Mouse (Mus musculus): ENCODE results near the gene Hmox1. TPM values are rescaled to one million over a fixed set of nuclear protein-coding genes. Genes with fewer than 3 reads are reported as not detected.

Hmox1 gene
- polyA plus RNA-seq (2012; rRNA removed): 8.4 and 9.0 TPM in 2 replicates

DNA sequence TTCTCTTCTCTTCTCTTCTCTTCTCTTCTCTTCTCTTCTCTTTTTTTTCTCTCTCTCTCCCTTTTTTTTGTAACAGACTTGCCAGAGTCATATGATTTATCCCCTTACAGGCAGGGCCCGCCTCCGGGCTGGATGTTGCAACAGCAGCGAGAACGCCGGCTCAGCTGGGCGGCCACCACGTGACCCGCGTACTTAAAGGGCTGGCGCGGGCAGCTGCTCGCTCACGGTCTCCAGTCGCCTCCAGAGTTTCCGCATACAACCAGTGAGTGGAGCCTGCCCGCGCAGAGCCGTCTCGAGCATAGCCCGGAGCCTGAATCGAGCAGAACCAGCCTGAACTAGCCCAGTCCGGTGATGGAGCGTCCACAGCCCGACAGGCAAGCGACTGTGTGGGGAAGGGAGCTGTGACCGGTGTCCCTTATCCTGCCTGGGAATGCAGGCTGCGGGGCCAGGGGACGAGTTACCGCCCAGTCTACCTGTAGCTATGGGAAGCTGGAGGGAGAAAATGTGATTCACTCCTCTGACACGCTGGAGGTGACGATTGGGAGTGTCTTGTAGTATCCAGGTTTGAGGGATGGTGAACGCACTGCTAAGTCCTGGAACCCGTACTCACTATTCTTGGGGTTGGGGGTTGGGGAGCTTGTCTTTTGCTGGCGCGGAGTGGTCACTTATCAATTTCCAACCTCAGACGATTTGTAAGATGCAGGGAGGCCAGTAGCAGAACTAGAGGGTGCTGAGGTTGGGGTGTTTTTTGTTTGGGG, at the start of gene Hmox1:
Gene Hmox1 (plus strand): TSS at position 223 of the 758 bp plus-strand sequence.

DNA sequence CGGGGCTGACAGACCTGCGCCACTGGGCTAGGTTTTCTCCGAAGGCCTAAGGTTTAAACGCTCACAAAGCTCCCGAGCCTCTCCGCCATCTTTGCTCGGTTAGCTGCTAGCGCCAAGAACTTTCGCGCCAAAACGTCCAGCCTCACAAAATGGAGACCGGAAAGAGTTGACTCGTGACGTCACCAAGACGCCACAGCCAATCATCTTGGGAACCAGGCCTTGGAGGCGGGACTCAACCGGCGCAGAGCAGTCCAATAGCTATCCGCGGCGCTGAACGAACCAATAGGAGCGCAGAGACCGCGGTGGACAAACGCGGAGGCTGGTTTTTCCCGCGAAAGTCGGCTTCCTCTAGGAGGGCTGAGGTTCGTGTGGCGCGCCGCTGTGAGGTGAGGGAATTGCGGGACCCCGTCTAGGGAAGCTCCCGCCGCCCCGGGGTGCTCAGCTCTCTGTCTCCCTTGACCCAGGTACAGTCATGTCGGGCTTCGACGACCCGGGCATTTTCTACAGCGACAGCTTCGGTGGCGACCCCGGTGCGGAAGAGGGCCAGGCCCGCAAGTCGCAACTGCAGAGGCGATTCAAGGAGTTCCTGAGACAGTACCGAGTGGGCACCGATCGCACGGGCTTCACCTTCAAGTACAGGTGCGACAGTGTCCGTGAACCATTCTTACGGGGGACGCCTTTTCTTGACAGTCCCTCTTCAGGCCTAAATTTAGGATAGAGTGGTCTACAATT, 16.0 kb downstream of the Hmox1 start, which contains the start of gene Mcm5:
Gene Mcm5 (plus strand): TSS at position 334 of the 732 bp plus-strand sequence.

Other genes starting within 250 kb of the Hmox1 start
- gene Isx, start 220.4 kb upstream of the Hmox1 start, polyA plus RNA-seq (2012; rRNA removed): 55.7 and 136 TPM in 2 replicates
- 7.6 and 10.0 TPM in 2 replicates for gene Hmgxb4, start 100.3 kb upstream of the Hmox1 start, polyA plus RNA-seq (2012; rRNA removed)
- 42.2 and 42.7 TPM in 2 replicates for gene Tom1, start 59.9 kb upstream of the Hmox1 start, polyA plus RNA-seq (2012; rRNA removed)
- 20.7 and 22.4 TPM in 2 replicates for gene Mcm5, start 15.9 kb downstream of the Hmox1 start, polyA plus RNA-seq (2012; rRNA removed)
- gene Rasd2, start 120.3 kb downstream of the Hmox1 start, polyA plus RNA-seq (2012; rRNA removed): 21.4 and 28.8 TPM in 2 replicates